Mouse (Mus musculus) E14TG2a.4 (cell line): ENCODE results near the gene Pole4.

ENCODE experiments used
- CTCF ChIP-seq: conservative IDR thresholded peaks from 2 replicates; pipeline ENCODE4 v1.5.1; 2014; ENCODE audit warnings: low read length
- NANOG ChIP-seq: IDR thresholded peaks from 2 replicates; pipeline ENCODE4 v1.6.1; 2014; ENCODE audit warnings: borderline replicate concordance, low read length, mixed read lengths
- POU5F1 ChIP-seq: IDR thresholded peaks from 2 replicates; pipeline ENCODE4 v1.6.1; 2014; ENCODE audit warnings: low read length, borderline replicate concordance

- no peak for TF ChIP-seq CTCF
- TF ChIP-seq POU5F1, result no peak
- TF ChIP-seq NANOG, result no peak
These were observed 3.9 kb downstream of the Pole4 start for GRCm38 (mm10) chr6:82701296-82701695.
